Mouse (Mus musculus) heart, adult 18-20 months (tissue): ENCODE data around the gene Ctbp1. TPM values are rescaled to one million over a fixed set of nuclear protein-coding genes. Genes with fewer than 3 reads are reported as not detected.

Source experiments
- DNase-seq, 2 experiments: peaks; one replicate each; pipeline ENCODE4 v3.0.0; 2021 to 2022; ENCODE audit warnings: mixed read lengths in 1 of 2
- total RNA-seq, 2 experiments: library from RNA; stranded (reverse); gene quantifications; 2 replicates each; pipeline ENCODE4 v1.2.3; 2021

Gene Ctbp1
- total RNA-seq, 2 experiments from 2014 or later: 216 to 232 TPM

- DNase-seq: no peak
Measured at GRCm38 (mm10) chr5:33210515-33210914, 64.3 kb downstream of the Ctbp1 start.

- no peak for DNase-seq
Measured at GRCm38 (mm10) chr5:33208533-33209245, 66.1 kb downstream of the Ctbp1 start.

GRCm38 (mm10) chr5:33207136-33207535, 67.7 kb downstream of the Ctbp1 start:
- no peak for DNase-seq

GRCm38 (mm10) chr5:33206328-33206727, 68.5 kb downstream of the Ctbp1 start:
- DNase-seq: no peak

- no peak for DNase-seq
Measured at GRCm38 (mm10) chr5:33204284-33204683, 70.5 kb downstream of the Ctbp1 start.

- DNase-seq: peak; percentile 80 to 93
Measured at GRCm38 (mm10) chr5:33203691-33204242, 71.0 kb downstream of the Ctbp1 start.

- DNase-seq: no peak
Measured at GRCm38 (mm10) chr5:33203171-33203565, 71.6 kb downstream of the Ctbp1 start.

- DNase-seq: no peak
Measured at GRCm38 (mm10) chr5:33202516-33203170, 72.2 kb downstream of the Ctbp1 start.

GRCm38 (mm10) chr5:33201697-33202096, 73.1 kb downstream of the Ctbp1 start:
- no peak for DNase-seq

- DNase-seq: no peak
Measured at GRCm38 (mm10) chr5:33200071-33200470, 74.7 kb downstream of the Ctbp1 start.

Other genes with a start within 250 kb of the Ctbp1 start
- under 1 TPM; 0.20 to 0.21 TPM for gene Slc5a1, start 170.8 kb downstream of the Ctbp1 start, total RNA-seq
- gene Spon2, start 56.5 kb downstream of the Ctbp1 start, total RNA-seq: 1 to 10 TPM; 4.3 to 5.6 TPM
- gene Maea, start 60.5 kb upstream of the Ctbp1 start, total RNA-seq: 10 to 100 TPM; 86.4 to 97.0 TPM
- 1 to 10 TPM; 2.8 to 3.6 TPM for gene Uvssa, start 103.6 kb upstream of the Ctbp1 start, total RNA-seq
- not detected for gene Nkx1-1, start 159.0 kb upstream of the Ctbp1 start, total RNA-seq